Mouse (Mus musculus) MEL (cell line): Measurements from ENCODE around the gene Dmpk. TPM values are rescaled to one million over a fixed set of nuclear protein-coding genes. Genes with fewer than 3 reads are reported as not detected.

ENCODE experiments used
- DNase-seq: peaks from one replicate; pipeline ENCODE4 v3.0.0; 2011; ENCODE audit warnings: low read depth, low spot score
- H3K27ac ChIP-seq: 2 replicates; pipeline ENCODE4 v1.5.1; 2012; ENCODE audit warnings: low read depth, mild to moderate bottlenecking, control low read depth, low read length, moderate library complexity; ENCODE audit not compliant: control insufficient read depth
- H3K27me3 ChIP-seq, 2 experiments: fragments of 150-350 bp in 1 of 2; sonication (generic) in 1 of 2; 2 replicates each; pipeline ENCODE4 v1.6.1; 2012; ENCODE audit warnings: low read length in 2 of 2, mild to moderate bottlenecking in 2 of 2, improper control_type of control experiment in 1 of 2, moderate library complexity in 1 of 2; ENCODE audit not compliant: insufficient read depth in 2 of 2, control insufficient read depth in 1 of 2
- H3K36me3 ChIP-seq, 2 experiments: 2 replicates each; pipeline ENCODE4 v1.6.1; 2012 to 2014; ENCODE audit warnings: low read length in 2 of 2, improper control_type of control experiment in 1 of 2, inconsistent platforms in 1 of 2, mild to moderate bottlenecking in 1 of 2; ENCODE audit not compliant: insufficient read depth in 2 of 2, control insufficient read depth in 1 of 2
- H3K4me1 ChIP-seq, 2 experiments: fragments of 150-350 bp in 1 of 2; sonication (generic) in 1 of 2; 2 replicates each; pipeline ENCODE4 v1.6.1; 2012; ENCODE audit warnings: low read length in 2 of 2, improper control_type of control experiment in 1 of 2, mild to moderate bottlenecking in 1 of 2; ENCODE audit not compliant: insufficient read depth in 2 of 2, control insufficient read depth in 1 of 2
- H3K4me3 ChIP-seq, 2 experiments: fragments of 150-350 bp in 1 of 2; sonication (generic) in 1 of 2; 2 replicates each; pipeline ENCODE4 v1.5.1; 2012; ENCODE audit warnings: low read depth in 2 of 2, low read length in 2 of 2, mild to moderate bottlenecking in 2 of 2, moderate library complexity in 2 of 2, control low read depth in 1 of 2, improper control_type of control experiment in 1 of 2; ENCODE audit not compliant: control insufficient read depth in 1 of 2, insufficient read depth in 1 of 2
- H3K79me2 ChIP-seq: 2 replicates; pipeline ENCODE4 v1.6.1; 2012; ENCODE audit warnings: mild to moderate bottlenecking, low read length, moderate library complexity; ENCODE audit not compliant: control insufficient read depth, poor library complexity, insufficient read depth
- H3K9ac ChIP-seq: 2 replicates; pipeline ENCODE4 v1.6.1; 2012; ENCODE audit warnings: low read depth, mild to moderate bottlenecking, control low read depth, low read length, moderate library complexity; ENCODE audit not compliant: control insufficient read depth, poor library complexity, severe bottlenecking
- H3K9me3 ChIP-seq: fragments of 150-350 bp; sonication (generic); replicated peaks from 2 replicates; pipeline ENCODE4 v1.6.1; 2012; ENCODE audit warnings: mild to moderate bottlenecking, low read length, improper control_type of control experiment, moderate library complexity; ENCODE audit not compliant: insufficient read depth
- BHLHE40 ChIP-seq: IDR thresholded peaks from 2 replicates; pipeline ENCODE4 v1.6.1; 2012; ENCODE audit warnings: low read depth, mild to moderate bottlenecking, inconsistent platforms, low read length, improper control_type of control experiment, borderline replicate concordance
- CHD1 ChIP-seq: IDR thresholded peaks from 2 replicates; pipeline ENCODE4 v1.6.1; 2012; ENCODE audit warnings: low read depth, mild to moderate bottlenecking, inconsistent platforms, low read length, improper control_type of control experiment
- CHD2 ChIP-seq: IDR thresholded peaks from 2 replicates; pipeline ENCODE4 v1.6.1; 2011; ENCODE audit warnings: low read length, improper control_type of control experiment
- CTCF ChIP-seq, 3 experiments: IDR thresholded peaks in 2 of 3; conservative IDR thresholded peaks in 1 of 3; 2 replicates each; pipeline ENCODE4 v1.5.1; 2011 to 2012; ENCODE audit warnings: low read length in 3 of 3, low read depth in 2 of 3, mild to moderate bottlenecking in 2 of 3, improper control_type of control experiment in 1 of 3, inconsistent platforms in 1 of 3, mixed read lengths in 1 of 3, moderate library complexity in 1 of 3; ENCODE audit not compliant: control insufficient read depth in 1 of 3, insufficient read depth in 1 of 3, poor library complexity in 1 of 3, severe bottlenecking in 1 of 3
- EP300 ChIP-seq, 2 experiments: IDR thresholded peaks; 2 replicates each; pipeline ENCODE4 v1.6.1; 2011; ENCODE audit warnings: improper control_type of control experiment in 2 of 2, low read length in 2 of 2, low read depth in 1 of 2, mild to moderate bottlenecking in 1 of 2
- ETS1 ChIP-seq: IDR thresholded peaks from 2 replicates; pipeline ENCODE4 v1.6.1; 2012; ENCODE audit warnings: low read depth, mild to moderate bottlenecking, inconsistent platforms, low read length, improper control_type of control experiment, moderate library complexity
- GABPA ChIP-seq: IDR thresholded peaks from 2 replicates; pipeline ENCODE4 v1.6.1; 2012; ENCODE audit warnings: low read depth, mild to moderate bottlenecking, inconsistent platforms, low read length, improper control_type of control experiment, moderate library complexity
- GATA1 ChIP-seq: IDR thresholded peaks from 2 replicates; pipeline ENCODE4 v1.6.1; 2011; ENCODE audit warnings: low read depth, low read length, improper control_type of control experiment
- HCFC1 ChIP-seq: IDR thresholded peaks from 2 replicates; pipeline ENCODE4 v1.6.1; 2012; ENCODE audit warnings: low read depth, mild to moderate bottlenecking, inconsistent platforms, low read length, improper control_type of control experiment, moderate library complexity
- KAT2A ChIP-seq: conservative IDR thresholded peaks from 2 replicates; pipeline ENCODE4 v1.6.1; 2012; ENCODE audit warnings: low read depth, low read length, improper control_type of control experiment, inconsistent platforms
- MAFK ChIP-seq: IDR thresholded peaks from 2 replicates; pipeline ENCODE4 v1.6.1; 2011; ENCODE audit warnings: low read depth, mild to moderate bottlenecking, low read length, improper control_type of control experiment, borderline replicate concordance
- MAZ ChIP-seq: IDR thresholded peaks from 2 replicates; pipeline ENCODE4 v1.6.1; 2012; ENCODE audit warnings: low read depth, mild to moderate bottlenecking, inconsistent platforms, low read length, improper control_type of control experiment
- MXI1 ChIP-seq: IDR thresholded peaks from 2 replicates; pipeline ENCODE4 v1.6.1; 2011; ENCODE audit warnings: mild to moderate bottlenecking, low read depth, low read length, improper control_type of control experiment
- MYB ChIP-seq: IDR thresholded peaks from 2 replicates; pipeline ENCODE4 v1.6.1; 2011; ENCODE audit warnings: mild to moderate bottlenecking, low read depth, low read length, improper control_type of control experiment
- NELFE ChIP-seq: IDR thresholded peaks from 2 replicates; pipeline ENCODE4 v1.6.1; 2011; ENCODE audit warnings: low read depth, low read length, improper control_type of control experiment
- POLR2A ChIP-seq, 2 experiments: IDR thresholded peaks; 2 replicates each; pipeline ENCODE4 v1.6.1; 2011 to 2012; ENCODE audit warnings: low read length in 2 of 2, mild to moderate bottlenecking in 2 of 2, control low read depth in 1 of 2, improper control_type of control experiment in 1 of 2, low read depth in 1 of 2, moderate library complexity in 1 of 2; ENCODE audit not compliant: control insufficient read depth in 1 of 2, insufficient read depth in 1 of 2, poor library complexity in 1 of 2
- POLR2AphosphoS5 ChIP-seq: IDR thresholded peaks from 2 replicates; pipeline ENCODE4 v1.6.1; 2012; ENCODE audit warnings: low read depth, borderline replicate concordance, mild to moderate bottlenecking, inconsistent platforms, low read length, moderate library complexity, mixed read lengths
- RAD21 ChIP-seq: IDR thresholded peaks from 2 replicates; pipeline ENCODE4 v1.6.1; 2011; ENCODE audit warnings: mild to moderate bottlenecking, low read depth, low read length, improper control_type of control experiment
- RCOR1 ChIP-seq: IDR thresholded peaks from 2 replicates; pipeline ENCODE4 v1.6.1; 2012; ENCODE audit warnings: low read depth, mild to moderate bottlenecking, inconsistent platforms, low read length, improper control_type of control experiment
- SIN3A ChIP-seq: IDR thresholded peaks from 2 replicates; pipeline ENCODE4 v1.6.1; 2012; ENCODE audit warnings: low read length, improper control_type of control experiment, inconsistent platforms
- TAL1 ChIP-seq: IDR thresholded peaks from 2 replicates; pipeline ENCODE4 v1.6.1; 2012; ENCODE audit warnings: mild to moderate bottlenecking, inconsistent platforms, low read length, moderate library complexity, mixed read lengths
- TBP ChIP-seq: IDR thresholded peaks from 2 replicates; pipeline ENCODE4 v1.8.0; 2011; ENCODE audit warnings: low read depth, low read length, improper control_type of control experiment
- UBTF ChIP-seq: IDR thresholded peaks from 2 replicates; pipeline ENCODE4 v1.6.1; 2012; ENCODE audit warnings: low read depth, mild to moderate bottlenecking, inconsistent platforms, low read length, improper control_type of control experiment, moderate library complexity, borderline replicate concordance; ENCODE audit not compliant: insufficient read depth
- USF1 ChIP-seq: IDR thresholded peaks from 2 replicates; pipeline ENCODE4 v1.6.1; 2014; ENCODE audit warnings: low read depth, mild to moderate bottlenecking, inconsistent platforms, low read length, improper control_type of control experiment, moderate library complexity
- USF2 ChIP-seq, 2 experiments: IDR thresholded peaks; 2 replicates each; pipeline ENCODE4 v1.6.1; 2011 to 2012; ENCODE audit warnings: improper control_type of control experiment in 2 of 2, low read length in 2 of 2, borderline replicate concordance in 1 of 2, inconsistent platforms in 1 of 2, low read depth in 1 of 2, mild to moderate bottlenecking in 1 of 2; ENCODE audit not compliant: insufficient read depth in 1 of 2
- ZC3H11A ChIP-seq: IDR thresholded peaks from 2 replicates; pipeline ENCODE4 v1.6.1; 2012; ENCODE audit warnings: low read depth, mild to moderate bottlenecking, inconsistent platforms, low read length, improper control_type of control experiment
- ZMIZ1 ChIP-seq: IDR thresholded peaks from 2 replicates; pipeline ENCODE4 v1.6.1; 2012; ENCODE audit warnings: low read depth, mild to moderate bottlenecking, inconsistent platforms, low read length, improper control_type of control experiment, moderate library complexity
- ZNF384 ChIP-seq: IDR thresholded peaks from 2 replicates; pipeline ENCODE4 v1.6.1; 2012; ENCODE audit warnings: low read depth, mild to moderate bottlenecking, inconsistent platforms, low read length, improper control_type of control experiment
- polyA plus RNA-seq, 2 experiments: library from polyadenylated mRNA; stranded (reverse) in 1 of 2; unstranded in 1 of 2; fragments of >175 nt in 1 of 2; fragments of >200 nt in 1 of 2; gene quantifications; 2 replicates each; pipeline versions ENCODE4 v1.2.1 to v1.2.4; 2012; ENCODE audit warnings: low replicate concordance in 2 of 2, low read depth in 1 of 2; ENCODE audit not compliant: insufficient read length in 2 of 2, insufficient read depth in 1 of 2, missing spikeins in 1 of 2
- total RNA-seq: library from RNA; depleted of rRNA; stranded (reverse); fragments of 300-350 nt; gene quantifications from 2 replicates; pipeline ENCODE4 v1.2.3, GENCODE M21; 2012

The Dmpk gene
- total and polyA plus RNA-seq, 3 experiments = 5.4 to 29.3 TPM; not detected in 1

DNA sequence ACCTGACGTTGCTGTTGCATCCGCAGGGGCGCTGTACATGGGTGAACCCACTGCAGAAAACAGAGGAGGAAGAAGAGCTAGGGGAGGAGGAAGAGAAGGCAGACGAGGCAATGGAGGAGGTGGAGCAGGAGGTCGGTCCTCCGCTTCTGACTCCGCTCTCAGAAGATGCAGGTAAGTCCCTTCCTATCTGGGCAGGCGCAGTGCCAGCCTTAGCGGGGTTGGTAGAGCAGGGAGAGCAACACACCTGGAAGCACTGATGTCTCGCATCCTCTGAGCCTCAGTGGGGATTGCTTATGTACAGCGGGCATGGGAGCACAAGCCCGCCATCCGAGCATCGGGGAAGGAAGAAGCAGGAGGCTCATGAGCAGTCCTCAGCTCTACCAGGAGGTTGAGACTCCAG, 16.6 kb upstream of the Dmpk start:
- no peaks in the 10 kb centered on the region for H3K9me3 ChIP-seq
- H3K79me2 ChIP-seq = no peaks in the 10 kb centered on the region
- H3K4me3 ChIP-seq = no peak overlapping the region
- no peak overlapping the region for H3K9ac ChIP-seq
- no peak for DNase-seq
- no peak overlapping the region for H3K27ac ChIP-seq
- no peaks in the 10 kb centered on the region for H3K27me3 ChIP-seq
- TF ChIP-seq GATA1 = no peak
- no peak for TF ChIP-seq USF1
- TF ChIP-seq ETS1 = no peak
- no peak for TF ChIP-seq CTCF (IDR thresholded peaks at IDR 0.05 in 2 of 3, conservative IDR thresholded peaks at IDR 0.05 in 1 of 3; ENCODE audit: control insufficient read depth in 1 of 3, insufficient read depth in 1 of 3, low read depth in 2 of 3, low read length in 3 of 3, poor library complexity in 1 of 3, severe bottlenecking in 1 of 3)
- no peak for TF ChIP-seq POLR2AphosphoS5
- TF ChIP-seq CHD2 = no peak
- TF ChIP-seq KAT2A = no peak
- no peak for TF ChIP-seq TAL1
- TF ChIP-seq EP300 (IDR thresholded peaks at IDR 0.05; ENCODE audit: low read depth in 1 of 2, low read length in 2 of 2) = no peak
- no peak for TF ChIP-seq HCFC1
- TF ChIP-seq RAD21 = no peak
- no peak for TF ChIP-seq MXI1
- no peak for TF ChIP-seq GABPA
- no peak for TF ChIP-seq SIN3A
- no peak for TF ChIP-seq RCOR1
- TF ChIP-seq POLR2A (IDR thresholded peaks at IDR 0.05; ENCODE audit: control insufficient read depth in 1 of 2, insufficient read depth in 1 of 2, low read depth in 1 of 2, low read length in 2 of 2, poor library complexity in 1 of 2) = no peak
- no peaks in the 10 kb centered on the region for H3K36me3 ChIP-seq
- no peaks in the 10 kb centered on the region for H3K4me1 ChIP-seq

GRCm38 (mm10) chr7:19067935-19068334, 15.7 kb upstream of the Dmpk start:
- Histone ChIP-seq H3K4me1 (no peaks in the 10 kb centered on the region), H3K79me2 (no peaks in the 10 kb centered on the region), H3K9me3 (no peaks in the 10 kb centered on the region), H3K4me3 (no peak overlapping the region), H3K9ac (no peak overlapping the region), H3K36me3 (no peaks in the 10 kb centered on the region), H3K27ac (no peak overlapping the region), H3K27me3 (no peaks in the 10 kb centered on the region)
- TF ChIP-seq MAFK (no peak), ZMIZ1 (no peak)
- no peak for DNase-seq

DNA sequence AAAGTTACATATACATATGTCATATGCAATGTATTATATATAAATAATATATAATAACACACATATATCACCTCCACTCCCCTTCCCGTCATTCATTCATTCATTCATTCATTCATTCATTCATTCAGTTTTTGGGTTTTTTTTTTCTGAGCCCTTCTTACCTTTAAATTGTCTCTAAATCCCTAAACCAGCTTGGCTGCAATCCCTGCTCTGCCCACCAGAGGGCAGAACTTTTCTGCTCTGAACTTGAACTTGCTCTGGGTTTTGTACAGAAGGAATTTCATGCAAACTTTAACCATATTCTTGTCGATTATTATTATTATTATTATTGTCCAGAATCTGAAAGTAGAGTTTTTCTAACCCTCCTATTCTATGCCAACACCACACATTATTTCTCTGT, 14.9 kb upstream of the Dmpk start:
- Histone ChIP-seq H3K27ac (no peak overlapping the region), H3K27me3 (no peaks in the 10 kb centered on the region), H3K4me3 (no peak overlapping the region), H3K36me3 (no peaks in the 10 kb centered on the region), H3K9me3 (no peaks in the 10 kb centered on the region), H3K9ac (no peak overlapping the region), H3K79me2 (no peaks in the 10 kb centered on the region), H3K4me1 (no peaks in the 10 kb centered on the region)
- peak; percentile 87 for DNase-seq
- TF ChIP-seq RAD21 = peak; percentile 71
- no peak for TF ChIP-seq HCFC1
- TF ChIP-seq ZC3H11A = peak; percentile 65
- no peak for TF ChIP-seq BHLHE40
- TF ChIP-seq MYB = no peak
- TF ChIP-seq MAZ = no peak
- no peak for TF ChIP-seq TBP
- no peak for TF ChIP-seq KAT2A
- TF ChIP-seq UBTF = no peak
- no peak for TF ChIP-seq NELFE
- TF ChIP-seq USF2 (IDR thresholded peaks at IDR 0.05; ENCODE audit: borderline replicate concordance in 1 of 2, insufficient read depth in 1 of 2, low read depth in 1 of 2, low read length in 2 of 2) = no peak
- TF ChIP-seq CHD1 = no peak
- TF ChIP-seq ZNF384 = peak; percentile 62
- no peak for TF ChIP-seq GATA1
